Mouse (Mus musculus) cortical plate, adult 2 months (tissue): ENCODE measurements around the gene Tnik.

Experiments used
- CTCF ChIP-seq: fragments of 200-500 bp; IDR thresholded peaks from 2 replicates; pipeline ENCODE4 v1.5.1; 2011; ENCODE audit warnings: mild to moderate bottlenecking, control low read depth, low read length; ENCODE audit not compliant: insufficient read depth; ENCODE audit errors: extremely low read depth
- POLR2A ChIP-seq: fragments of 200-500 bp; IDR thresholded peaks from 2 replicates; pipeline ENCODE4 v1.6.1; 2011; ENCODE audit warnings: mild to moderate bottlenecking, low read length, control low read depth; ENCODE audit not compliant: insufficient read depth; ENCODE audit errors: extremely low read depth

DNA sequence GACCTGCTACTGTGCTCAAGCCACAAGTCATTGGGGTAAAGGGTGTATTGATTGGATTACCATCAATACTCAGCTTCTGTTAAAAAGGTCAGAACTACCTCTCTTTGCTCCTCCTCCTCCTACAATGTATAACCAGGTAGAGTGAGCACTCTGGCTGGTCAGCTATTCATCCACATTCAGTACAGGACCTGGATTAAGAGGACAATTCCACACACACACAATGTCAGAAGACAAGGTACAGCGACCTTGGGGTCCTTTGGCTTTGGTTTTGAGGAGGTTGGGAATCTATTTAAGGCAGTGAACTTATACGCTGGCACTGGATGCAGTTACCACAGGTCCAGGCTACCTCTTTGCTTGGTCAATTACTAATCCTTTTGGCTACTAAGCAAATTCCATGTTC, 434.8 kb downstream of the Tnik start, which contains the start of gene Slc2a2:
- no peak for TF ChIP-seq CTCF
- no peak for TF ChIP-seq POLR2A
